Mouse (Mus musculus): ENCODE measurements around the gene Cd274. TPM values are rescaled to one million over a fixed set of nuclear protein-coding genes. Genes with fewer than 3 reads are reported as not detected.

Gene Cd274
- polyA plus RNA-seq, 1 experiment from 2014 or later: 0.18 TPM

GRCm38 (mm10) chr19:29362173-29362930, 4.9 kb upstream of the Cd274 start:
- Histone ChIP-seq H3K4me3 (replicated peaks; ENCODE audit: low read depth, low read length) (peak overlapping the region; percentile 58), H3K27me3 (ENCODE audit: insufficient read depth, low read length) (no peaks in the 10 kb centered on the region), H3K4me1 (replicated peaks; ENCODE audit: insufficient read depth, low read length) (peaks cover under 1% of the 10 kb centered on the region; the same call in 1 of the 2 replicates), H3K27ac (no peak overlapping the region), H3K9ac (ENCODE audit: low read depth, low read length) (peak overlapping the region; percentile 64), H3K36me3 (ENCODE audit: insufficient read depth, low read length) (no peaks in the 10 kb centered on the region), H3K4me2 (ENCODE audit: low read length) (peak overlapping the region; percentile 90), H3K9me3 (replicated peaks; ENCODE audit: low read length) (no peaks in the 10 kb centered on the region)
- WGBS: 46% methylated on average over 13 of the region's 13 CpGs
- no peak for ATAC-seq (replicated peaks; ENCODE audit: low FRiP score, low read depth)
- DNase-seq (ENCODE audit: low spot score): no peak
- no peak for TF ChIP-seq CTCF (IDR thresholded peaks at IDR 0.05; ENCODE audit: low read depth)

GRCm38 (mm10) chr19:29363557-29363956, 3.7 kb upstream of the Cd274 start:
- no peaks in the 10 kb centered on the region for H3K36me3 ChIP-seq (ENCODE audit: insufficient read depth, low read length)
- H3K4me3 ChIP-seq (replicated peaks; ENCODE audit: low read depth, low read length): no peak overlapping the region
- ATAC-seq (replicated peaks; ENCODE audit: low FRiP score, low read depth) (no peak), DNase-seq (ENCODE audit: low spot score) (no peak)
- H3K9ac ChIP-seq (ENCODE audit: low read depth, low read length): no peak overlapping the region
- no peaks in the 10 kb centered on the region for H3K9me3 ChIP-seq (replicated peaks; ENCODE audit: low read length)
- 64% methylated on average over 7 of the region's 7 CpGs for WGBS
- no peak overlapping the region for H3K4me2 ChIP-seq (ENCODE audit: low read length)
- H3K27me3 ChIP-seq (ENCODE audit: insufficient read depth, low read length): no peaks in the 10 kb centered on the region
- no peak overlapping the region for H3K27ac ChIP-seq
- H3K4me1 ChIP-seq (replicated peaks; ENCODE audit: insufficient read depth, low read length): peaks cover 3% of the 10 kb centered on the region; the same call in 1 of the 2 replicates
- TF ChIP-seq CTCF (IDR thresholded peaks at IDR 0.05; ENCODE audit: low read depth): no peak

GRCm38 (mm10) chr19:29364076-29364475, 3.2 kb upstream of the Cd274 start:
- 74% methylated on average over 5 of the region's 5 CpGs for WGBS
- TF ChIP-seq CTCF (IDR thresholded peaks at IDR 0.05; ENCODE audit: low read depth): no peak

GRCm38 (mm10) chr19:29365105-29365504, 2.1 kb upstream of the Cd274 start:
- 32% methylated on average over 3 of the region's 3 CpGs for WGBS
- Histone ChIP-seq H3K4me1 (replicated peaks; ENCODE audit: insufficient read depth, low read length) (peaks cover 3% of the 10 kb centered on the region; the same call in 1 of the 2 replicates), H3K27me3 (ENCODE audit: insufficient read depth, low read length) (no peaks in the 10 kb centered on the region), H3K36me3 (ENCODE audit: insufficient read depth, low read length) (no peaks in the 10 kb centered on the region), H3K4me3 (replicated peaks; ENCODE audit: low read depth, low read length) (no peak overlapping the region), H3K9ac (ENCODE audit: low read depth, low read length) (no peak overlapping the region), H3K4me2 (ENCODE audit: low read length) (no peak overlapping the region), H3K27ac (no peak overlapping the region), H3K9me3 (replicated peaks; ENCODE audit: low read length) (no peaks in the 10 kb centered on the region)
- DNase-seq (ENCODE audit: low spot score) (no peak), ATAC-seq (replicated peaks; ENCODE audit: low FRiP score, low read depth) (no peak)
- TF ChIP-seq CTCF (IDR thresholded peaks at IDR 0.05; ENCODE audit: low read depth): no peak

More at GRCm38 (mm10) chr19:29364076-29364475, 3.2 kb upstream of the Cd274 start:
- Histone ChIP-seq H3K27me3 (ENCODE audit: insufficient read depth, low read length) (no peaks in the 10 kb centered on the region), H3K36me3 (ENCODE audit: insufficient read depth, low read length) (no peaks in the 10 kb centered on the region), H3K4me3 (replicated peaks; ENCODE audit: low read depth, low read length) (no peak overlapping the region), H3K9ac (ENCODE audit: low read depth, low read length) (no peak overlapping the region), H3K4me1 (replicated peaks; ENCODE audit: insufficient read depth, low read length) (peaks cover 3% of the 10 kb centered on the region; the same call in 1 of the 2 replicates), H3K9me3 (replicated peaks; ENCODE audit: low read length) (no peaks in the 10 kb centered on the region), H3K27ac (no peak overlapping the region), H3K4me2 (ENCODE audit: low read length) (no peak overlapping the region)
- DNase-seq (ENCODE audit: low spot score): no peak
- no peak for ATAC-seq (replicated peaks; ENCODE audit: low FRiP score, low read depth)

- no peaks in the 10 kb centered on the region for H3K9me3 ChIP-seq (replicated peaks; ENCODE audit: low read length)
- no peak for TF ChIP-seq CTCF (IDR thresholded peaks at IDR 0.05; ENCODE audit: low read depth)
- no peaks in the 10 kb centered on the region for H3K36me3 ChIP-seq (ENCODE audit: insufficient read depth, low read length)
- peaks cover 3% of the 10 kb centered on the region; the same call in 1 of the 2 replicates for H3K4me1 ChIP-seq (replicated peaks; ENCODE audit: insufficient read depth, low read length)
- H3K4me3 ChIP-seq (replicated peaks; ENCODE audit: low read depth, low read length): peak overlapping the region; percentile 69
- ATAC-seq (replicated peaks; ENCODE audit: low FRiP score, low read depth) (no peak), DNase-seq (ENCODE audit: low spot score) (no peak)
- peak overlapping the region; percentile 56; the same call in 1 of the 2 replicates for H3K27ac ChIP-seq
- peak overlapping the region; percentile 57 for H3K9ac ChIP-seq (ENCODE audit: low read depth, low read length)
- peak overlapping the region; percentile 81 for H3K4me2 ChIP-seq (ENCODE audit: low read length)
- 55% methylated on average over 20 of the region's 20 CpGs for WGBS
- no peaks in the 10 kb centered on the region for H3K27me3 ChIP-seq (ENCODE audit: insufficient read depth, low read length)
Observed at GRCm38 (mm10) chr19:29366226-29366968, 858 bp upstream of the Cd274 start.

- Histone ChIP-seq H3K36me3 (ENCODE audit: insufficient read depth, low read length) (no peaks in the 10 kb centered on the region), H3K4me2 (ENCODE audit: low read length) (no peak overlapping the region), H3K4me1 (replicated peaks; ENCODE audit: insufficient read depth, low read length) (peaks cover 3% of the 10 kb centered on the region; the same call in 1 of the 2 replicates), H3K9ac (ENCODE audit: low read depth, low read length) (no peak overlapping the region), H3K27me3 (ENCODE audit: insufficient read depth, low read length) (no peaks in the 10 kb centered on the region), H3K9me3 (replicated peaks; ENCODE audit: low read length) (no peaks in the 10 kb centered on the region), H3K4me3 (replicated peaks; ENCODE audit: low read depth, low read length) (no peak overlapping the region), H3K27ac (no peak overlapping the region)
- no peak for DNase-seq (ENCODE audit: low spot score)
- WGBS: 93% methylated on average over 2 of the region's 2 CpGs
- no peak for TF ChIP-seq CTCF (IDR thresholded peaks at IDR 0.05; ENCODE audit: low read depth)
- ATAC-seq (replicated peaks; ENCODE audit: low FRiP score, low read depth): no peak
Observed at GRCm38 (mm10) chr19:29368041-29368440, 786 bp downstream of the Cd274 start.

All from kidney, postnatal 0 days (tissue).